Mouse (Mus musculus) lung, postnatal 25 days (tissue): ENCODE data around the gene 1700020A23Rik.

Source experiments
- DNase-seq: peaks from one replicate; pipeline ENCODE4 v3.0.0; 2022; ENCODE audit warnings: low spot score

Gene 1700020A23Rik

DNA sequence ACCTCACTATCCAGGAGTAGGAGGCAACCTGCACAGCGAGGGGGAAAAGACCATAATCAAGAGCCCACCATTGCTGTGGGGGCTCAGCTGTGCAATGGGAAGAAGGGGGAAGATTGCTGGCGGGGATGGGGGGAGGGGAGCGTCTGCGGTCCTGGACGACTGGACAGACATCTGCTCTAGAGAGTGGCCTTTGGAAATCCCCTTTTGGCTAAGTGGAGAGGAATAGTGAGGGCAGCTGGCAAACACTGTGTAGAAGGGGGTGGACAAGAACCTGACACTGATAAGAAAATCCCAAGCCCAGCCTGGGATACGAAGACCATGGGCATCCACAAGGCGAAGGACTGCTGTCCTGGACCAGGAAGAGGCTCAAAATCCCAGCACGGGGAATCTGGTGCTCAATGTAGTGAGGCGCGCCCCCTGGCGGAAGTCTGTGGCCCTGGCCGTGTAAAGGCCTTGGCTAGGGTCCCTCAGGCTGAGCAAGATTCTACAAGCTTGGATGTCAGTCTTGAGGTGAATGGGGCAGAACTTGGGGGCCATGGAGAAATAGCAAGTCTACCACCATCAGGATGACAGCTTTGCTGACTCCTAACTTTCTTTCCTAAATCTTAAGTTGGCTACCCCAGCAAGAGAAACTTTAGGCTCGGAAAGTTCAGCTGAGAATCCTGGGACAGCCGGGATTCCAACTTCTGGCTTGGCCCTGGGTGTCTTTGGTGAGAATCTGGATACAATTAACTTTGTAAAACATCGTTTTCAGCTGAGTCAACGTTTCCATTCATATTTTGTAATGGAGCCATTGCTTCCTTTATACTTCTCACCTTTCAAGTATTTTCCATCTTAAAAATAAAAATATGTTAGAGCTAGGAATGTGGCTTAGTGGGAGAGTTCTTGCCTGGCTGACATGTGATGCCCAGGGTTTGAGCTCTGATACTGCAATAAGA, 6.8 kb downstream of the 1700020A23Rik start:
- peak; percentile 74 for DNase-seq

DNA sequence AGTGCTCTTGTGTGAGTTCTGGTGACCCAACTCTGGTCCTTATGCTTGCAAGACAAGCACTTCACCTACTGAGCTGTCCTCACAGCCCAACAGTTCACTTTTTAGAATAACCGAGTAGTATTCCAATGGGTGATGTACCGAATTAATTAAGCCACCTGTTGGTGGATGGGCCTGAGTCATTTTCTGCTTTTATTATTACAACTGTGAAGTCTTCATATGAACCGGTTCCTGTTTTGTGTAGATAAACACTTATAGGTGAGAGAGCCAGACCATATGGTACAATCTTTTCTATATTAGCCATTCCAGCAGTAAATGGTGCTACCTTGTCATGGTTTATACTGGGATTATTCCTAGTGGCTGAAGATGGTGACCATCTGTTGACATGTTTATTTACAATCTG, 7.7 kb downstream of the 1700020A23Rik start:
- no peak for DNase-seq

DNA sequence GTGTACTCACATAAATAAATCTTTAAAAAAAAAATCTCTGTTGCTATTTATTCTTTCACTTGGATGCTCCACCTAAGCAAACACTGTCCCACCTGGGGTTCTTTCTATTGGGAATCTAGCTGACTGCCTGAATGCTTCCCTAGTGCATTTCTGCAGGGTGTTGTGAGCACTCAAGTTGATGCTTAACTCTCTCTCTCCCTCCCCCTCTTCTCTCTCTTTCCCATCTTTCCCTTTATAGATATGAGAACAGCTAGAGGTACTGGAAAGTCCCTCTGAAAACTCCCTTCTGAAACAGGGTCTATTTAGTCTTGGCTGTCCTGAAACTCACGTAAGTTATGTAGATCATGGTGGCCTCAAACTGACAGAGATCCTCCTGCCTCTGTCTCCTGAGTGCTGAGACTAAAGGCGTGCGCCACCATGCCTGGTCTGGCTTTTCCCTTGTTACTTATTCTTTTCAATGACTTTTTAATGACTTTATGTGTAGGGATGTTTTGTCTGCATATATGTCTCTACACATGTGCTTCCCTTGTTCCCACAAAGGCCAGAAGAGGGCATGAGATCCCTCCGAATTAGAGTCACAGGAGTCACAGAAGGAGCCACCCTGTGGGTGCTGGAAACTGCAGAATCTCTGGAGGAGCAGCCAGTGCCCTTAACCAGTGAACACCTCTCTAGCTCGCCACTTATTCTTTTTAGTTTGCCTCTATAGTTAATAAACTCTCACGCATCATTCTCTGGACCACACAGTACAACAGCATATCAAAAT, 9.2 kb downstream of the 1700020A23Rik start:
- DNase-seq: no peak

DNA sequence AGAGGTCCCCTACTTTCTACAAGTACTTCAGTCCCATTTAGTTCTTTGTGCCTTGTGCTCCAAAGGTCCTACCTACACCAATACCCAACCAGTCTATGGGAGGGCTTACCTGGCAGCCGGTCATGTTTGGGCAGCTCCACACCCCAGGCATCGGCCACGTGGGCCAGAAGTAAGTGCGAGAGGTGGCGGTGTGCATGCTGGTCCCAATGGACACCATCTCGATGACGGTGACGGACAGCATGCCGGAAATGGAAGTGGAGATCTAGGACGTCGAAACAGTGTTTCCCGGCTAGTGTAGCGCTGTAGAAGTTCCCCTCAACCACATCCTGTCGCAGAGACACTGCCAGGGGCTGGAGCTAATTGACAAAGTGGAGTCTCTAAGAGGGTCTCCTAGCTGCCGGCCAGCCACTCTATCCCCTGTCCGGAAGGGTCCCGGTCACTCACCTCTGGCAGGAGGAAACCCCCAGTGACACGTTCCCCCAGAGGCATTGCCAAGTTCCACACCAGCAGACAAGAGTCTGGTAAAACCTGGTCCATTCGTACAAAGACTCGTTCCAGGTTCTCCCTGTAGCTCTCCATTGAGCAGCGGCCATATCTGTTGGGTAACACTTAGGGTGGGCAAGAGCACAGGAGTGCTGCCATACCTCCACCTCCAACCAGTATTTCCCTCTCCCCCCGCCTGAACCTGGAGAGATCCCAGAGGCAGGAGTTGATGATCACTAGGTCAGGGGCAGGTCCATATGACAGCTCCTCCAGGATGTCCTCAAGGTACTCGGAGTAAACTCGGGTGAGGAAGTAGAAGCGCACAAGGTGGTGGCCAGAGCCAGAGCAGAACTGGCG, 16.9 kb downstream of the 1700020A23Rik start:
- DNase-seq: no peak

DNA sequence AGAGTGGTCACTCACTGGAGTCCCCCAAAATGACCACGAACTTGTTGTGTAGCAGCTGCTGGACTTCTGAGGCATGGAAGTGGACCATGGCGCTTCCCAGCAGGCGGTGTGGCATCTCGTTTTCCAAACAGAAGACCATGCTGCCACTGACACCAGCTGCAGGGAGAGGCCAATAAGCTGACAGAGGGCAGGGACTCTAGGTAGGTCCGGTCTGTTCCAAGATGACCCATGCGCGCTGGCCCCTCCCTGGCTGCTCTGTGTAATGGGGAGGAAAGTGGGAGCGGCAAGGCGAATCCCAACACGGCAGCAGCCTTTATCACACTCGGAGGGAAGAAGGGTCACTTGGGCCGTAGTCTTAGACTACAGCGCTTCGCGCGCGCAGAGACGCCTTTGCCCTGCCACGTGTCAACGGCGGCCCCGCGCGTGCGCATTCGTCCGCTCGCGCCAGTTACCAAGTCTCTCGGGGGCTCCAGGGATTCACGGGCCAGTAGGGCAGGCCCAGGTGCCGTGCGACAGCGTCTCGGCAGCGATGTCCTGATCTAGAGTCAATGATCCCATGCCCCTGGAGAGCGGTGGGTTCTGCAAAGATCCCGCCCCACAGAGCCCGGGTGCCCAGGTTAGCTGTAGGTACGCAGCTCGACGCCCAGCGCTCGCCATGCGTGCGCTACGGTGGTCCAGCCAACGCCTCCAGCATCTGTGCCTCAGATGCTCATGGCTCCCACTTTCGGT, 18.5 kb downstream of the 1700020A23Rik start:
- peak; percentile 61 for DNase-seq

DNA sequence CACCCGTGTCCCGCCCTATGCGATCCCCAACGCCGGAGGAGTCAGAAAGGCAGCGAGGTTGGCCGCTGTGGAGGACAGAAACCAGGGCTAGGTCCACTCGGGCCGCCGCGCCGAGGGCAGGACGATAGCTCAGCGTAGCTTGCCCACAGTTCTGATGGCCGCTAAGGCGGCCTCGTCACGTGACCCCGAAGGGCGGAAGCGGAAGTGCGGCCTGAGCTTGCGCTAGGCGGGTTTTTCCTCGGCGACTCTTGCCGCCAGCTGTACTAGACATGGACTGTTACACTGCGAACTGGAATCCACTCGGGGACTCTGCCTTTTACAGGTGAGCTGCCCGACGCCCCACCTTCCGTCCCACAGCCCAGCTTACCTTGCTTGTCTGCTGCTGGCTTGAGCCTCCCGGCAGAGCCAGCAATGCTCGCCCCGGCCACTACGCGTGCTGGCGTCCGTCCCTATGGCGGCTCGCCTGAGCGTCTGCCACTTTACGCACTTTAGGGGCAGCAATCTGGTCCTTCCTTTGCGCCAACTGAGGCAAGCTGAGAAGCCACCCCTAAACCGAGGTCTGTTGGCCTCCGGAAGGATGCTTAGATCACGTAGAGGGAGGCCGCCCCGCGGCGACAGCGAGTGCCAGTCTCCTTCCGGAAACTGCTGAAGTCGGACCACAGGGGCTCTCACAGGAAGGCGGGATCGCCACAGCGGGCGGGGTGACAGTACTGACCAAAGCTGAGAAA, 19.2 kb downstream of the 1700020A23Rik start, which contains the start of the genes Vps16 and Pced1a:
Gene Vps16 (plus strand): TSS at position 214 of the 728 bp plus-strand sequence.
Gene Pced1a (minus strand): TSS at position 576 of the 728 bp plus-strand sequence.
- peak; percentile 93 for DNase-seq

DNA sequence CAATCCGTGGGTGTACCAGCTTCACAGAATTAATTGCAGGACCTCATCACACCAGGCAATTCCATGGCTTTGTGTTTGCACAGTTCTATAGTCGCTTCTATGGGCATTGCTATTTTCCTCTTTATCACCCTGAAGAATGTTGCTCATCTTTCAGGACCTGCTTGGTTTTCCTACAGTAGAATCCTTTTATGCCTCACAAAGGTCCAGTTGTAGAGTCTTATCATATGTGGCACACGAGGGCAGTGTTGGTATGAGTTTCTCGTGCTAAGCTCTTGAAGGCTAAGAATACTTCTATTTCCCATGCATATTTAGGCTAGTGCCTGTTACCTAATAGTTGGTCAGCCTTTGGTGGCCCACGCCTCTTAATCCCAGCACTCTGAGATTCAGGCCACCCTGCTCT, 20.1 kb downstream of the 1700020A23Rik start:
- peak; percentile 3 for DNase-seq

DNA sequence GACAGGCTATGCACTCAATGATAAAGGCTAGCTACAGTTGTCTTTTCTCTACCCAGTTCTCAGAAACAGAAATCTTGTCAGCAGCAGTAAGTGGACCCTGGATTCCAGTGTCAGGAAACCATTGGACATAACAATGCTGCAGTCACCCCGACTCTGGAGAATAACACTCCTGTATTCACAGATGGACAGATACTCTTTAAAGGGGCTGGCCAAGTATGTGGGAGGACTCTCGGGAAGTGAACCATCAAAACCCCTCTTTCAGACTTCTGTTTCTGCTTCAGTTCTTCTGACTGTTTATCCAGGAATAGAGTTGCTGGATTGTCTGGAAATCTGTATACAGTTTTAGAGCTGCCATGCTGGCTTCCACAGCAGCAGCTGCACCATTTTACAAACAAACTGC, 24.8 kb downstream of the 1700020A23Rik start:
- DNase-seq: no peak

DNA sequence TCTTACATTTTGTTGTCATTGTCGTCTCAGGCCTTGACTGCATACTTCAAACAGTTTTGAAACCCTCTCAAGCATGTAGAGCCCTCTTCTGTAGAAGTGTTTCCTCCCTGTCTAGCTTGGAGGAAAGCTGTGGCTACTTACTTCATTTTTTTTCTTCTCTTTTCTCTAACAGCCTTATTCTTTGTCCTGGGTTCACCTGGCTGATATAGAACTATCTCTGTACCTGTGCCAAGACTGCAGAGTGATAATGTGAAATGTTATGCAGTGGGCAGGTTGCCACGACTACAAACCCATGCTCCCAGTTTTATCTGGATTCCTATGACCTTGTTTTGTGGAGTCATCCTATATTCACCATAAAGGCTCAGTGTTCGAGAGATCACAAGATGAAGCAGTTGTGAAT, 25.4 kb downstream of the 1700020A23Rik start:
- no peak for DNase-seq

DNA sequence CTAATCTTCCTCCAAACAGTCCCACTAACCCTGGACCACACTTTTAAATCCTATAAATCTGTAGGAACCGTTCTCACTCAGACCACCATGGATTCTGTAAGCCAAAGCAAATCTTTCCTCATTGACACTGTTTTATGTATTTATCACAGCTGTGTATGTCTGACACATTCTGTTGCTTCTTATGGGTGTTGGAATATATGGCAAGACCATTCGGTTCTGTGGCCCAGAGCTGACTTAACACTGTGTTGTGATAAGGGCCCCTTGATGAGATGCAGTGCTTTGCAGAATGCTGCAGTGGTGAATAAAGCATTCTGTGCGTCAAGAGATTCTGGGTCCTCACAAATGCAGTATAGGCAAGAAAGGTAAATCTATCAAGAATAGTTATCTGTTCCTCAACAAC, 27.1 kb downstream of the 1700020A23Rik start:
- no peak for DNase-seq

DNA sequence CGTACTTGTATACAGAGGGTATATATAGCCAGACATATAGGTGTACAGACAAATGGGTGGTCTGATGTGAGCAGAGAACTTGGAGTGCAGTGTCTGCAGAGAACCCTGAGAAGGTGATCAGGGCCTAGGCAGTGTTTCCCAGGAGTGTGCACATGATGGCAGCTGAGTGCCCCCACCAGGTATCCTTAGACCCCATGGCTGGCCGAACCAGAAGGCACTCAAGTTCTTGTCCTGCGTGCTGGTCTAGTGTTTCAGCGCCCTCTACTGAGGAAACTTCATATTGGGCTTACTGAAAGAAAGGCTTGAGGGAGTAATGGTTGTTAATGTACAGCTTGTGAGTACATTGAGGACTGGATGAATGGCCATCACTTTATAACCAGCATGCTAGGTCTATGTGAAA, 28.1 kb downstream of the 1700020A23Rik start:
- DNase-seq: peak; percentile 55

DNA sequence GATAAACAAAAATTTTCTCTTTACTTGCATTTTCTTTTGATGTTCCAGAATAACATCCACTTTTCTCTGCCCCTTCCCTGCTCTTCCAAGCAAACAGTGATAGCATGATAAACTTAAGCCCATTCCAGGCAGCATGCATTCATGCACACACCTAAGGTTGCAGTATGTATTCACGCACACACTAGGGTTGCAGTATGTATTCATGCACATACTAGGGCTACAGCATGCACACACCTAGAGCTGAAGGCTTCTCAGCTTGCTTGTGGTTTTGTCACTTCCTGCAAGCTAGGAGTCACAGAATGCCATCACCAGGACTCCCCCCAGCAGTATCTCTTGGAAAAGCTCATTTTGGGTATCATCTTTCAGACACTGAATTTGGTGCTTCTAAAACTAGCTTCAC, 31.7 kb downstream of the 1700020A23Rik start:
- DNase-seq: no peak

DNA sequence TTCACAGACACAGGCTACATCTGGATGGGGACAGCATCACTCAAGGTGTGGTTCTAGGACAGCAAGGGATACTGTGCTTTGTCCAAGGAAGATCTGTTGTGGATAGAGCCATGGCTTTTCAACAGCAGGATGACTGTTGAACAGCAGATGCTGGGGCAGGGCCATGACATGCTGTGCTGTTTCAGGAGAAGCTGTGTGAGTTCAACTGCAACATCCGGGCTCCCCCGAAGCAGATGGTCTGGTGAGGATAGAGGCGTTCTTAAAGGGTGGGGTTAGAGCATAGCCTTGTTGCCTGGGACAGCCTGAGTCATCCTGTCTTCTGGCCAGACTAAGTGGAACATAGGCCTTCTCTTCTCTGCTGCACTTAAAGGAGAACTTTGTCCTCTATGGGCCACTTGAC, 33.8 kb downstream of the 1700020A23Rik start:
- no peak for DNase-seq

DNA sequence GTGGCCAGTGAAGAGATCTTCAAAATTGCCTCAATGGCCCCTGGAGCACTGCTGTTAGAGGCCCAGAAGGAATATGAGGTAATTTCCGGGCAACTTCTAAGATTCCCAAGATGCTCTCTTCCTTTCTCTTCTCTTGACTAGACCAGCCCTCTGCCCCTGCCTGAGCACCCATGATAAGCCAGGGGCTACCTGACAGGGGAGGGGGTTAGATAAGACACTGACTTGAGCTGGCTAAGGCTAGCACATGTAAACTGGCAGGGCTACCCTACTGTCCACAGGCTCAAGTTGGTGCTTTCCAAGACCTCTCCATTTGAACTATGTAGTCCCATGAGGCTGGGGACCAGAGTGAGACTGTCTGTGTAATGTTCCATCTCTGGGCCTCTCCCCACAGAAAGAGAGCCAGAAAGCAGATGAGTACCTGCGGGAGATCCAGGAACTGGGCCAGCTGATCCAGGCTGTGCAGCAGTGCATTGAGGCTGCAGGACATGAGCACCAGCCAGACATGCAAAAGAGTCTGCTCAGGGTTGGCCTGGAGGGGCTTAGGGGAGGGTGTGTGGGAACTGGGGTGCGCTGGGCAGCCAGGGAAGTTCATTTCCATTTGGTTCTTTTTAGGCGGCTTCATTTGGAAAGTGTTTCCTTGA, 34.9 kb downstream of the 1700020A23Rik start:
- DNase-seq: no peak

DNA sequence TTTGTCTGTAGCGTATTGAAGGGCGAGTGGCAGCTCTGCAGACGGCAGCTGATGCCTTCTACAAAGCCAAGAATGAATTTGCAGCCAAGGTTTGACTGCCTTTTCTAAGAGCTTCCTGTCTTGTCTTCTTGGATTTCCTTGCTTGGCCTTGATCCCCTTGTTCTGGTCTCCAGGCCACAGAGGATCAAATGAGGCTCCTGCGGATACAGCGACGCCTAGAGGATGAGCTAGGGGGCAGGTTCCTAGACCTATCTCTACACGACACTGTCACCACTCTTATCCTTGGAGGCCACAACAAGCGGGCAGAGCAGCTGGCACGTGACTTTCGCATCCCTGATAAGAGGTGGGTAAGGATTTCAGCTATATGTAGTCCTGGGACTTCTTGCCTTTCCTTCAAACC, 37.1 kb downstream of the 1700020A23Rik start:
- DNase-seq: no peak

DNA sequence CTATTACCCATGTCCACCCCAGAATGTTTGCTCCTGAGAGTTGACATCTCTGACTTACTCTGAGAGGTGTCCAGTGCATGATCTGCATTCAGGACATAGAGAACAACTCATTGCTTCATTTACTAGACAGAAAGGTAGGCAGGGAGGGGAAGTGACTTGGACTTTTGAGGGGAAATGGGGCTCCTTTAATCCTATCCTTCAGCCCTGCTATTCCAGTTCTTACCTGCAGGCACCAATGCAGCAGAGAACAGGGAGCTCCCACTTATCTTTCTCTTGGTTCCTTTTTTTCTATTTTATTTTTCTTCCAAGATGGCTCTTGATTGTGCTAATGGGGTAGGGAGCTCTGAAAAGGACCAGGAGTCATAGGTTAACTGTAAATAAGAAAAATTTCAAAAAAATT, 43.4 kb downstream of the 1700020A23Rik start:
- DNase-seq: no peak

DNA sequence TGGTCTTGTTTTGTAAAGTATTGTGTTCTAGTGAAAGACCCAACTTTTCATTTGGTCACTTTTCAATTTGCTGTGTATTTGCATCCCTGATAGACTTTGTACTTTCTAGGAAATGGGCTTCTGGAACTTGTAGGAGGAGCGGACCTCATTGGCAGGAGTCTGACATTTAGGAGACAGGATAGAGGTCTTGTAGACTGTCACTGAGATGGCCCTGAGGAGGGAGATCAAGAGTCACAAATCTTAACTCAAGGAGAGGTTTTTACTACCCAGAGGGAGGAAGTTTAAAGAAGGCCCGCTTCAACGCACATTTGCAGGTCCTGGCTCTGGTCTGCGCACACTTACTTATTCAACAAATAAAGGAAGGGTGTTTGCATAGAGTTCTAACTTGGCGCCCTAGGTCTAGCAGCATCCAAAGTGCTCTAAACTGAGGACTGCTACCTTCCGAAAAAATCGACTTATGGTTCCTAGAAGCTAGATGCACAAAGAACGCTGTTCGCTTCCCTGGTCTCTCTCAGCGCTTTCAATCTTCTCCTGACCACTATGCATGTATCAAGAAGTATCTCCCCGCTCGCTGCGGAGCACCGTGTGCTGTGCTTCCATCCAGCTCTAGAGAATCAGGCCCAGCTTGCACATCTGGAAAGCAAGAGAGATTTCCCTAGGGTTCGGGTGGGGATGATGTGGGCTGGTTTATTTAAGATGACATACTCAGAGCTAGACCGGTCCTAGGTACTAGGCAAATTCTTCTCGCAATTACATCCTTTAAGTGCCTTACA, 44.1 kb downstream of the 1700020A23Rik start:
- no peak for DNase-seq

DNA sequence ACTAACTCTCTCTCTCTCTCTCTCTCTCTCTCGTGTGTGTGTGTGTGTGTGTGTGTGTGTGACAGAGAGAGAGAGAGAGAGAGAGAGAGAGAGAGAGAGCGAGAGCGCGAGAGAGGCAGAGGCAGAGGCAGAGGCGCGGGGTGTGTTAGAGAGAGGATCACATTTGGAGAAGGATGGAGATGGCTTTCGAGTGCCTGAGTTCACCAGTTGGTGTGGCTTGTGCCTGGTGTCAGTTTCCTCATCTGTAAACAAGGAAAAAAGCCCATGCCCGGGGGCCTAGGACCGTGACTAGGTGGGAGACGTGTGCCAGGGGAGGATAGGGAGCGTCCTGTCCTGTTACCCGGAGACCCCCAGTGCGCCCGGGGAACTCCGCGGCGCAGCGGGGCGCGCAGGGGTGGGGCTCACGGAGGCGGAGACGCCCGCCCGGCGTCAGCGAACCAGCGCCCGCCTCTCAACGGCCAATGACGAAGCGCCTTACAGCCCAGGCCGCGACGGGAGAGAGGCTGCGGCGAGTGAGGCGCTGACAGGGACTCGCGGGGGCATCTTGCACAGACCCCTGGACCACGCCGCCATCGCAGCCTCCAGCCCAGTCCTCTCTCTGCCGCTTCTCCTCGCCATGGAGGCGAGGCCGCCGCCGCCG, 44.9 kb downstream of the 1700020A23Rik start, which contains the start of gene Ptpra:
Gene Ptpra (plus strand): TSS at position 485 of the 640 bp plus-strand sequence.
- peak; percentile 91 for DNase-seq

DNA sequence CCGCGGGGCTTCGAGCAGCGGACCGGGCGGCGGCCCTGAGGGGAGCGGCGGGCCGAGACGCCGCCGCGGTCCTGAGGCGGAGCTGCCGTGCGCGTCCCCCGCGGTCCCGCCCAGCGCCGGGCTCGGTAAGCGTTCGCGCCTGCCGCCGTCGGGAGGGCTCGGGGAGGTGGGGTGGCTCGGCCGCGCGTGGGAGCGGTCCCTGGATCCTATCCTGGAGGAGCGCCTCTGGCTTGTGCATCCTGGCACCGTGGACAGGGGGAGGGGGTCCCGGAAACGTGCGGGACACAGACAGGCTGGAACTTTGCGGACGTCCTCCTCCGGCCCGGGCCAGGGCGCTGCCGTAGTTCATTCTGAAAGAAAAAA, 45.4 kb downstream of the 1700020A23Rik start:
- peak; percentile 67 for DNase-seq
